Mouse (Mus musculus) C2C12 (cell line): ENCODE measurements around the gene Tomt. TPM values are rescaled to one million over a fixed set of nuclear protein-coding genes. Genes with fewer than 3 reads are reported as not detected.

ENCODE experiments used
- H3K27me3 ChIP-seq: one replicate; pipeline ENCODE4 v1.6.1; 2011; ENCODE audit not compliant: control insufficient read depth, insufficient read depth, insufficient read length
- H3K36me3 ChIP-seq: one replicate; pipeline ENCODE4 v1.6.1; 2011; ENCODE audit not compliant: control insufficient read depth, insufficient read depth
- H3K4me3 ChIP-seq: one replicate; pipeline ENCODE4 v1.5.1; 2011; ENCODE audit warnings: mild to moderate bottlenecking, control low read depth; ENCODE audit not compliant: poor library complexity, insufficient read depth, severe bottlenecking
- H3K79me2 ChIP-seq: one replicate; pipeline ENCODE4 v1.6.1; 2011; ENCODE audit not compliant: control insufficient read depth, insufficient read depth
- H3K79me3 ChIP-seq: one replicate; pipeline ENCODE4 v1.6.1; 2011; ENCODE audit warnings: low read depth, control low read depth
- H3ac ChIP-seq: one replicate; pipeline ENCODE3; 2011; ENCODE audit warnings: low read depth; ENCODE audit not compliant: control insufficient read depth, insufficient read length
- CEBPB ChIP-seq: IDR thresholded peaks from one replicate; pipeline ENCODE4 v1.6.1; 2011; ENCODE audit warnings: low read depth, mild to moderate bottlenecking, control low read depth, moderate library complexity
- CTCF ChIP-seq: IDR thresholded peaks from one replicate; pipeline ENCODE4 v1.5.1; 2011; ENCODE audit not compliant: control insufficient read depth, insufficient read depth, insufficient read length
- FOSL1 ChIP-seq: IDR thresholded peaks from one replicate; pipeline ENCODE4 v1.8.0; 2011; ENCODE audit warnings: mild to moderate bottlenecking, low read length; ENCODE audit not compliant: poor library complexity, insufficient read depth, severe bottlenecking
- MAX ChIP-seq: IDR thresholded peaks from one replicate; pipeline ENCODE4 v1.6.1; 2011; ENCODE audit warnings: mild to moderate bottlenecking, control low read depth
- MYOD1 ChIP-seq: IDR thresholded peaks from one replicate; pipeline ENCODE4 v1.6.1; 2011; ENCODE audit warnings: low read depth; ENCODE audit not compliant: control insufficient read depth, insufficient read length
- MYOG ChIP-seq: IDR thresholded peaks from one replicate; pipeline ENCODE4 v1.6.1; 2011; ENCODE audit not compliant: control insufficient read depth, insufficient read length; ENCODE audit errors: extremely low read depth
- USF1 ChIP-seq: IDR thresholded peaks from one replicate; pipeline ENCODE4 v1.6.1; 2011; ENCODE audit warnings: low read depth, mild to moderate bottlenecking, control low read depth, moderate library complexity
- polyA plus RNA-seq: library from polyadenylated mRNA; unstranded; fragments of >200 nt; fragmentation: generic; extraction: Trizol; gene quantifications from one replicate; pipeline ENCODE4 v1.2.1, GENCODE M21; 2012; ENCODE audit warnings: missing spikeins

Gene Tomt
- polyA plus RNA-seq, 1 experiment, result 0.12 TPM

- no peaks in the 10 kb centered on the region for H3K27me3 ChIP-seq
- no peak for TF ChIP-seq CTCF
- no peak for TF ChIP-seq CEBPB
- no peak for TF ChIP-seq USF1
- no peak for TF ChIP-seq MYOD1
- no peak for TF ChIP-seq MAX
- no peak for TF ChIP-seq MYOG
- TF ChIP-seq FOSL1, result no peak
- no peak overlapping the region for H3ac ChIP-seq
- no peaks in the 10 kb centered on the region for H3K79me2 ChIP-seq
- H3K4me3 ChIP-seq, result no peak overlapping the region
- no peaks in the 10 kb centered on the region for H3K36me3 ChIP-seq
- H3K79me3 ChIP-seq, result no peaks in the 10 kb centered on the region
Observed at GRCm38 (mm10) chr7:101869163-101869500, 37.0 kb downstream of the Tomt start.

GRCm38 (mm10) chr7:101868241-101869162 is 37.7 kb downstream of the Tomt start:
- no peaks in the 10 kb centered on the region for H3K36me3 ChIP-seq
- no peaks in the 10 kb centered on the region for H3K79me2 ChIP-seq
- no peak overlapping the region for H3ac ChIP-seq
- no peak for TF ChIP-seq MYOD1
- TF ChIP-seq FOSL1, result no peak
- no peak overlapping the region for H3K4me3 ChIP-seq
- no peaks in the 10 kb centered on the region for H3K79me3 ChIP-seq
- H3K27me3 ChIP-seq, result no peaks in the 10 kb centered on the region

- TF ChIP-seq MYOD1, result no peak
- no peak for TF ChIP-seq CTCF
- no peak for TF ChIP-seq CEBPB
- TF ChIP-seq USF1, result no peak
- TF ChIP-seq FOSL1, result no peak
- no peak for TF ChIP-seq MAX
- H3K79me3 ChIP-seq, result no peaks in the 10 kb centered on the region
- no peak overlapping the region for H3K4me3 ChIP-seq
- no peaks in the 10 kb centered on the region for H3K79me2 ChIP-seq
- H3K36me3 ChIP-seq, result no peaks in the 10 kb centered on the region
- H3K27me3 ChIP-seq, result no peaks in the 10 kb centered on the region
- no peak overlapping the region for H3ac ChIP-seq
Observed at GRCm38 (mm10) chr7:101867482-101867881, 38.7 kb downstream of the Tomt start.

- Histone ChIP-seq H3K36me3 (no peaks in the 10 kb centered on the region), H3K4me3 (no peak overlapping the region), H3ac (no peak overlapping the region), H3K27me3 (no peaks in the 10 kb centered on the region), H3K79me3 (no peaks in the 10 kb centered on the region), H3K79me2 (no peaks in the 10 kb centered on the region)
- TF ChIP-seq FOSL1 (no peak), USF1 (no peak), MYOG (no peak), CTCF (no peak), CEBPB (no peak), MYOD1 (no peak)
Observed at GRCm38 (mm10) chr7:101866491-101867265, 39.5 kb downstream of the Tomt start.

GRCm38 (mm10) chr7:101863415-101863814 is 42.7 kb downstream of the Tomt start, which contains the start of gene Anapc15:
Anapc15 (plus strand) TSS chr7:101863715.
- no peaks in the 10 kb centered on the region for H3K79me2 ChIP-seq
- TF ChIP-seq MYOG, result no peak
- TF ChIP-seq CEBPB, result no peak
- H3K79me3 ChIP-seq, result no peaks in the 10 kb centered on the region
- H3K4me3 ChIP-seq, result no peak within 1 kb of the TSS
- H3ac ChIP-seq, result no peak within 1 kb of the TSS
- H3K36me3 ChIP-seq, result no peaks in the 10 kb centered on the region
- no peaks in the 10 kb centered on the region for H3K27me3 ChIP-seq

GRCm38 (mm10) chr7:101862291-101862690 is 43.9 kb downstream of the Tomt start:
- Histone ChIP-seq H3K79me2 (no peaks in the 10 kb centered on the region), H3K36me3 (no peaks in the 10 kb centered on the region), H3K27me3 (no peaks in the 10 kb centered on the region), H3K4me3 (no peak overlapping the region), H3ac (no peak overlapping the region), H3K79me3 (no peaks in the 10 kb centered on the region)
- TF ChIP-seq MYOD1 (no peak), CEBPB (no peak), MYOG (no peak), MAX (no peak), CTCF (no peak)
